Mouse (Mus musculus) embryonic facial prominence, embryonic 14.5 days (tissue): ENCODE data around the gene Tmprss3. TPM values are rescaled to one million over a fixed set of nuclear protein-coding genes. Genes with fewer than 3 reads are reported as not detected.

Experiments
- polyA plus RNA-seq: library from polyadenylated mRNA; unstranded; fragments of >200 nt; fragmentation: Nextera tagmentation; extraction: Ambion mirVana; gene quantifications from 2 replicates; pipeline ENCODE4 v1.2.1, GENCODE M21; 2014

Tmprss3 gene
- polyA plus RNA-seq, 1 experiment from 2014 or later, result 0.21 TPM

Other genes starting within 250 kb of the Tmprss3 start
- gene Umodl1, start 244.3 kb downstream of the Tmprss3 start, polyA plus RNA-seq, result 0.43 and 0.65 TPM in 2 replicates
- 10.5 and 11.9 TPM in 2 replicates for gene Abcg1, start 141.3 kb downstream of the Tmprss3 start, polyA plus RNA-seq
- not detected in 2 replicates for gene Tff3, start 69.3 kb downstream of the Tmprss3 start, polyA plus RNA-seq
- gene Tff2, start 54.7 kb downstream of the Tmprss3 start, polyA plus RNA-seq, result not detected in 2 replicates
- not detected in 2 replicates for gene Tff1, start 33.7 kb downstream of the Tmprss3 start, polyA plus RNA-seq
- 0.25 and 0.56 TPM in 2 replicates for gene Ubash3a, start 8.9 kb upstream of the Tmprss3 start, polyA plus RNA-seq
- gene Rsph1, start 78.4 kb upstream of the Tmprss3 start, polyA plus RNA-seq, result 2.8 and 7.8 TPM in 2 replicates
- 3.2 TPM in 2 replicates for gene Slc37a1, start 87.8 kb upstream of the Tmprss3 start, polyA plus RNA-seq
- 14.5 and 18.7 TPM in 2 replicates for gene Pde9a, start 187.2 kb upstream of the Tmprss3 start, polyA plus RNA-seq